ENCODE assay signal across 13 mouse cellular contexts in the genomic region with DNA sequence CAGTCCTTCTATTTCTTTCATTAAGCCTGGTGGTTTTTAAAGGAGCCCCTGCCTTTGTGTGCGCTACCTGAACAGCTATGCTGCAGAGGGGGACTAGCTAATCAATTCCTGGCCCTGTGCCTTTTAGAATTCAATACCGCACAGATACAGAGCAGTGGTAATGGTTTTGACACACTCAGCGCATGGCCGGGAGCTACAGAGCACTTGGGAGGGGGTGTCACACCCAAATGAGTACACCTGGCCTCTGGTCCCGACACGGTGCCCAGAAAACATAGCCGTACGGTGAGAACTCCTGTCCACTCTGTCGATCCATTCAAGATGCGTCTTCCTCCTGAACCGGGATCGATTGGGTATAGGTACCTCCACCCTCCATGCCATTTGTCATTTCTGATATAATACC.
DNase-seq lines count a peak whose midpoint lies in the region; ATAC-seq lines count a peak whose summit lies in the region.
"Had no signal": no experiment of that assay in that cellular context is flagged by ENCODE, and none has a peak within 500 bp of the region (broad histone marks: within the 10 kb centered on the region; RNA-seq: fewer than 3 reads in every experiment).

No protein-coding gene starts in this region.

- H3K9me3 ChIP-seq in forebrain, embryonic 13.5 days (replicated peaks), result no peaks in the 10 kb centered on the region
- no peaks in the 10 kb centered on the region for H3K9me3 ChIP-seq in forebrain, embryonic 11.5 days (ENCODE audit: control insufficient read depth, low read length)
- 0 out of 2 replicates have a peak, but pooled peaks cover 3% of the 10 kb centered on the region for H3K9me3 ChIP-seq in lung, embryonic 15.5 days
- H3K9me3 ChIP-seq in intestine, embryonic 16.5 days (ENCODE audit: control insufficient read depth, low read length), result peaks cover 3% of the 10 kb centered on the region; the same call in 1 of the 2 replicates
- no peaks in the 10 kb centered on the region for H3K9me3 ChIP-seq in stomach, embryonic 15.5 days
- H3K9me3 ChIP-seq: liver, embryonic 15.5 days had no signal

- WGBS in forebrain, embryonic 13.5 days, result 72% methylated on average over 12 of the region's 12 CpGs
- WGBS in forebrain, embryonic 11.5 days, result 85% methylated on average over 12 of the region's 12 CpGs
- 38% methylated on average over 12 of the region's 12 CpGs for WGBS in lung, embryonic 15.5 days
- WGBS in intestine, embryonic 16.5 days, result 59% methylated on average over 12 of the region's 12 CpGs
- 35% methylated on average over 12 of the region's 12 CpGs for WGBS in stomach, embryonic 15.5 days

- no peaks in the 10 kb centered on the region for H3K27me3 ChIP-seq in forebrain, embryonic 13.5 days
- H3K27me3 ChIP-seq in forebrain, embryonic 11.5 days (ENCODE audit: control insufficient read depth, insufficient read depth, low read length), result no peaks in the 10 kb centered on the region
- H3K27me3 ChIP-seq in lung, embryonic 15.5 days, result no peaks in the 10 kb centered on the region
- H3K27me3 ChIP-seq in intestine, embryonic 16.5 days (replicated peaks; ENCODE audit: control insufficient read depth, insufficient read depth, low read length), result no peaks in the 10 kb centered on the region
- H3K27me3 ChIP-seq in stomach, embryonic 15.5 days (replicated peaks), result no peaks in the 10 kb centered on the region
- H3K27me3 ChIP-seq: liver, embryonic 15.5 days had no signal

- no peaks in the 10 kb centered on the region for H3K36me3 ChIP-seq in forebrain, embryonic 13.5 days (ENCODE audit: poor library complexity, severe bottlenecking)
- H3K36me3 ChIP-seq in forebrain, embryonic 11.5 days (ENCODE audit: control insufficient read depth, insufficient read depth, low read length), result no peaks in the 10 kb centered on the region
- no peaks in the 10 kb centered on the region for H3K36me3 ChIP-seq in lung, embryonic 15.5 days
- no peaks in the 10 kb centered on the region for H3K36me3 ChIP-seq in intestine, embryonic 16.5 days (ENCODE audit: control insufficient read depth, insufficient read depth, low read length)
- no peaks in the 10 kb centered on the region for H3K36me3 ChIP-seq in stomach, embryonic 15.5 days
- H3K36me3 ChIP-seq: liver, embryonic 15.5 days had no signal

- no peak for ATAC-seq in forebrain, embryonic 13.5 days
- no peak for ATAC-seq in forebrain, embryonic 11.5 days (replicated peaks; ENCODE audit: low FRiP score)
- no peak for ATAC-seq in lung, embryonic 15.5 days (ENCODE audit: borderline replicate concordance, extremely low read depth, low FRiP score, low TSS enrichment)
- 0 out of 2 replicates have a peak, but pooled peaks have one; percentile 18 for ATAC-seq in intestine, embryonic 16.5 days
- ATAC-seq in stomach, embryonic 15.5 days (ENCODE audit: insufficient read depth, low FRiP score, low read depth), result no peak

- no peak overlapping the region for H3K9ac ChIP-seq in forebrain, embryonic 13.5 days
- H3K9ac ChIP-seq in forebrain, embryonic 11.5 days (ENCODE audit: low read length), result no peak overlapping the region
- 0 out of 2 replicates have a peak overlapping the region, but pooled peaks have one; percentile 10 for H3K9ac ChIP-seq in lung, embryonic 15.5 days
- 0 out of 2 replicates have a peak overlapping the region, but pooled peaks have one; percentile 33 for H3K9ac ChIP-seq in intestine, embryonic 16.5 days (ENCODE audit: low read depth, low read length)
- no peak overlapping the region for H3K9ac ChIP-seq in stomach, embryonic 15.5 days
- H3K9ac ChIP-seq: liver, embryonic 15.5 days had no signal

- H3K4me1 ChIP-seq in forebrain, embryonic 13.5 days, result peaks cover 20% of the 10 kb centered on the region
- no peaks in the 10 kb centered on the region for H3K4me1 ChIP-seq in forebrain, embryonic 11.5 days (replicated peaks; ENCODE audit: control insufficient read depth, insufficient read depth, low read length)
- H3K4me1 ChIP-seq in lung, embryonic 15.5 days, result peaks cover 15% of the 10 kb centered on the region
- peaks cover 6% of the 10 kb centered on the region; the same call in 1 of the 2 replicates for H3K4me1 ChIP-seq in intestine, embryonic 16.5 days (ENCODE audit: control insufficient read depth, insufficient read depth, low read length)
- H3K4me1 ChIP-seq in stomach, embryonic 15.5 days, result peaks cover 11% of the 10 kb centered on the region; the same call in 1 of the 2 replicates
- H3K4me1 ChIP-seq: liver, embryonic 15.5 days had no signal

- no peak overlapping the region for H3K27ac ChIP-seq in forebrain, embryonic 13.5 days
- no peak overlapping the region for H3K27ac ChIP-seq in forebrain, embryonic 11.5 days (ENCODE audit: low read depth, low read length)
- no peak overlapping the region for H3K27ac ChIP-seq in lung, embryonic 15.5 days
- peak overlapping the region; percentile 45; the same call in 1 of the 2 replicates for H3K27ac ChIP-seq in intestine, embryonic 16.5 days (ENCODE audit: low read length)
- H3K27ac ChIP-seq in stomach, embryonic 15.5 days, result peak overlapping the region; percentile 18; the same call in 1 of the 2 replicates
- H3K27ac ChIP-seq: liver, embryonic 15.5 days had no signal

- H3K4me2 ChIP-seq in forebrain, embryonic 13.5 days, result peak overlapping the region; percentile 17; the same call in 1 of the 2 replicates
- no peak overlapping the region for H3K4me2 ChIP-seq in forebrain, embryonic 11.5 days (ENCODE audit: low read depth, low read length, severe bottlenecking)
- peak overlapping the region; percentile 40 for H3K4me2 ChIP-seq in lung, embryonic 15.5 days
- 0 out of 2 replicates have a peak overlapping the region, but pooled peaks have one; percentile 19 for H3K4me2 ChIP-seq in intestine, embryonic 16.5 days (ENCODE audit: low read depth, low read length)
- H3K4me2 ChIP-seq in stomach, embryonic 15.5 days, result peak overlapping the region; percentile 45
- H3K4me2 ChIP-seq: liver, embryonic 15.5 days; midbrain, embryonic 11.5 days had no signal

- H3K4me3 ChIP-seq in forebrain, embryonic 13.5 days, result no peak overlapping the region
- no peak overlapping the region for H3K4me3 ChIP-seq in forebrain, embryonic 11.5 days (ENCODE audit: low read depth, low read length)
- H3K4me3 ChIP-seq in lung, embryonic 15.5 days, result peak overlapping the region; percentile 7; the same call in 1 of the 2 replicates
- no peak overlapping the region for H3K4me3 ChIP-seq in intestine, embryonic 16.5 days (ENCODE audit: low read length)
- H3K4me3 ChIP-seq in stomach, embryonic 15.5 days (replicated peaks), result no peak overlapping the region
- H3K4me3 ChIP-seq: erythroblast, embryonic 14.5 days; liver, embryonic 15.5 days had no signal

- DNase-seq in forebrain, embryonic 11.5 days (ENCODE audit: low spot score), result no peak
- DNase-seq in lung, postnatal 4 days, result no peak
- no peak for DNase-seq in frontal cortex, postnatal 36 days (ENCODE audit: low spot score in 2 of 2)
- DNase-seq in layer of hippocampus, postnatal 25 days (ENCODE audit: extremely low spot score in 1 of 2, low spot score in 1 of 2), result no peak
- DNase-seq: adrenal gland, postnatal 10 days; gastrocnemius, postnatal 25 days had no signal

Comparison
In these comparisons a context has a peak if more than half of its experiments do, and no peak if none do; other contexts are left out.
1. H3K27ac ChIP-seq: peak in intestine, embryonic 16.5 days (single experiment) and stomach, embryonic 15.5 days (single experiment); none in forebrain, embryonic 13.5 days (single experiment), forebrain, embryonic 11.5 days (single experiment) and lung, embryonic 15.5 days (single experiment).
2. H3K9ac ChIP-seq: peak in lung, embryonic 15.5 days (single experiment) and intestine, embryonic 16.5 days (single experiment); none in forebrain, embryonic 13.5 days (single experiment), forebrain, embryonic 11.5 days (single experiment) and stomach, embryonic 15.5 days (single experiment).